Mouse (Mus musculus): ENCODE results near the gene Srr. TPM values are rescaled to one million over a fixed set of nuclear protein-coding genes. Genes with fewer than 3 reads are reported as not detected.

Gene Srr
- polyA plus RNA-seq, 1 experiment from 2014 or later: 49.9 TPM

DNA sequence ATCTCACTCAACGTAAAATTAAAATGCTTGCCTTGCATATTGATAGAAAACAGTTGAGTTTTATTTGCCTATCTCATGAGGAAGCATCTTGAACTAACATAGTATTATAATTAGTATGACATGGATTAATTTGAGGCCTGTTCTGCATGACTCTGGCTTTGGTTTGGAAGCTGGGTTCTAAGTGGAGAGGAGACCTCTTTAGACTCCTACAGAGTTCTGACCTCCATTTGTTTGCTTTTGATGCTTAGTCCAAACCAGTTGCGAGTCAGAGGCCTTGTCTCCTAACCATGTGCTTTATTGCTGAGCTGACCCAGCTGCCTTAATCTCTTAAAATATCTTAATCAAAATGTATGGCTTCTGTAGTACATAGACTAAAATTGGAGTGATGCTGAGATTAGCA lies 31.9 kb upstream of the Srr start:
- H3K9ac ChIP-seq (replicated peaks; ENCODE audit: low read length): no peak overlapping the region
- ATAC-seq (ENCODE audit: low FRiP score, low TSS enrichment) (no peak), DNase-seq (no peak)
- H3K9me3 ChIP-seq (ENCODE audit: control insufficient read depth, low read length): no peaks in the 10 kb centered on the region
- H3K4me2 ChIP-seq (ENCODE audit: low read length): no peak overlapping the region
- H3K4me3 ChIP-seq (replicated peaks; ENCODE audit: low read depth, low read length): no peak overlapping the region
- H3K27ac ChIP-seq (replicated peaks; ENCODE audit: low read depth, low read length): no peak overlapping the region
- no peaks in the 10 kb centered on the region for H3K4me1 ChIP-seq (ENCODE audit: control insufficient read depth, insufficient read depth, low read length)
- H3K27me3 ChIP-seq (ENCODE audit: control insufficient read depth, insufficient read depth, low read length): no peaks in the 10 kb centered on the region
- WGBS: 94% methylated on average over 2 of the region's 2 CpGs
- peaks cover 22% of the 10 kb centered on the region for H3K36me3 ChIP-seq (ENCODE audit: control insufficient read depth, insufficient read depth, low read length)

DNA sequence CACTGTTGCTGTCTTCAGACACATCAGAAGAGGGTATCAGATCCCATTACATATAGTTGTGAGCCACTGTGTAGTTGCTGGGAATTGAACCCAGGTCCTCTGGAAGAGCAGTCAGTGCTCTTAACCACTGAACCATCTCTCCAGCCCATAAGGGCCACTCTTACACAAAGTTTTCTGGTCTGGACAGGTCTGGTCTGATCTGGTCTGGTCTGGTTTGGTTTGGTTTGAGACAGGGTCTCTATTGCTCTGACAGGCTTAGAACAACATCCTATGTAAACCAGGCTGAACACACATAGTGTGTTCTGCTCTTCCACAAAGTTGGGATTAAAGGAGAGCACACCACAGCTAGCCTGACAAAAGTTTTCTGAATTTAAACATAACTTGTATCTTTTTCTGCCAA lies 30.3 kb upstream of the Srr start:
- H3K4me1 ChIP-seq (ENCODE audit: control insufficient read depth, insufficient read depth, low read length): no peaks in the 10 kb centered on the region
- DNase-seq (no peak), ATAC-seq (ENCODE audit: low FRiP score, low TSS enrichment) (no peak)
- no peaks in the 10 kb centered on the region for H3K27me3 ChIP-seq (ENCODE audit: control insufficient read depth, insufficient read depth, low read length)
- no peak overlapping the region for H3K27ac ChIP-seq (replicated peaks; ENCODE audit: low read depth, low read length)
- H3K36me3 ChIP-seq (ENCODE audit: control insufficient read depth, insufficient read depth, low read length): peaks cover 26% of the 10 kb centered on the region
- H3K9me3 ChIP-seq (ENCODE audit: control insufficient read depth, low read length): no peaks in the 10 kb centered on the region
- H3K4me2 ChIP-seq (ENCODE audit: low read length): no peak overlapping the region
- H3K4me3 ChIP-seq (replicated peaks; ENCODE audit: low read depth, low read length): no peak overlapping the region
- no peak overlapping the region for H3K9ac ChIP-seq (replicated peaks; ENCODE audit: low read length)

DNA sequence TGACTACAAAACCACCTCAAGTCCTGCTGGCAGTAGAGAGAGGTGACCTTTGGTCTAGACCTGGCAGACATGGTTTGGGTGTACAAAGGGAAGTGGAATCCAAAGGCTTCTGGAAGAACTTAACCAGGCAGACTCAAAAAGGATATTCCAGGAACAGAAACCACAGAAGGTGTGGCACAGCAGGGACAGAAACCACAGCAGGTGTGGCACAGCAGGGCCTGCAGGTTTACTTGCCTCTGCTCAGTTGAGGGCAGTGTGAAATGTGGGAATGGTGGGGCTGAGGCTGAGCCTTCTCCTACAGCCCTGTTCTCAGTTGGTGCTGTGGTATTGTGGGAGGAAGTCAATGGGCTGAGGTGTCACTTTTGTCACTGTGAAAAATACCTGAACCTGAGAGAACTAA lies 29.2 kb upstream of the Srr start:
- no peak for ATAC-seq (ENCODE audit: low FRiP score, low TSS enrichment)
- H3K27me3 ChIP-seq (ENCODE audit: control insufficient read depth, insufficient read depth, low read length): no peaks in the 10 kb centered on the region
- H3K9me3 ChIP-seq (ENCODE audit: control insufficient read depth, low read length): no peaks in the 10 kb centered on the region
- H3K36me3 ChIP-seq (ENCODE audit: control insufficient read depth, insufficient read depth, low read length): peaks cover 26% of the 10 kb centered on the region
- H3K4me2 ChIP-seq (ENCODE audit: low read length): no peak overlapping the region
- H3K4me1 ChIP-seq (ENCODE audit: control insufficient read depth, insufficient read depth, low read length): no peaks in the 10 kb centered on the region
- DNase-seq: no peak
- H3K4me3 ChIP-seq (replicated peaks; ENCODE audit: low read depth, low read length): no peak overlapping the region
- no peak overlapping the region for H3K9ac ChIP-seq (replicated peaks; ENCODE audit: low read length)
- H3K27ac ChIP-seq (replicated peaks; ENCODE audit: low read depth, low read length): no peak overlapping the region

DNA sequence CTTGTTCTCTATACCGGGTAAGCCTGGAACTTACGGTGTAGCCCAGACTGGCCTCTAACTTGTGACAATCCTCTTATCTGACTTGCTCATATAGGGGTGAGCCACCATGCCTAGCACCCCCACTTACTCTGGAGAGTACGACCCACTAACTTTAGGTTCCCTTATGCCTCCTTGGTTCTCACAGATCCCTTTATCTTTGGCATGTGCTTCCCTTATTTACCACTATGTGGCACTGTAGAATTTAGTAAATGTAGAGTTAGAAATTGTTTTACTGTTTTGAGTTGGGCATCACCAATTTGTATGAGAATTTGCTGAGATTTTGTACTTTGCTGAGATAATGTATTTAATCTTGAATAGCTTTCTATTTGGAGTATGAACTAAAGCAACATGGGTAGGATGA lies 20.6 kb upstream of the Srr start:
- H3K4me1 ChIP-seq (ENCODE audit: control insufficient read depth, insufficient read depth, low read length): no peaks in the 10 kb centered on the region
- ATAC-seq (ENCODE audit: low FRiP score, low TSS enrichment) (no peak), DNase-seq (peak; percentile 83)
- H3K36me3 ChIP-seq (ENCODE audit: control insufficient read depth, insufficient read depth, low read length): peaks cover 45% of the 10 kb centered on the region
- H3K4me3 ChIP-seq (replicated peaks; ENCODE audit: low read depth, low read length): no peak overlapping the region
- H3K9me3 ChIP-seq (ENCODE audit: control insufficient read depth, low read length): no peaks in the 10 kb centered on the region
- 78% methylated on average over 3 of the region's 3 CpGs for WGBS
- no peak overlapping the region for H3K27ac ChIP-seq (replicated peaks; ENCODE audit: low read depth, low read length)
- no peaks in the 10 kb centered on the region for H3K27me3 ChIP-seq (ENCODE audit: control insufficient read depth, insufficient read depth, low read length)
- H3K9ac ChIP-seq (replicated peaks; ENCODE audit: low read length): no peak overlapping the region
- H3K4me2 ChIP-seq (ENCODE audit: low read length): no peak overlapping the region

- Histone ChIP-seq H3K9ac (replicated peaks; ENCODE audit: low read length) (no peak overlapping the region), H3K9me3 (ENCODE audit: control insufficient read depth, low read length) (no peaks in the 10 kb centered on the region), H3K4me2 (ENCODE audit: low read length) (no peak overlapping the region), H3K27me3 (ENCODE audit: control insufficient read depth, insufficient read depth, low read length) (no peaks in the 10 kb centered on the region), H3K36me3 (ENCODE audit: control insufficient read depth, insufficient read depth, low read length) (peaks cover 48% of the 10 kb centered on the region), H3K27ac (replicated peaks; ENCODE audit: low read depth, low read length) (no peak overlapping the region), H3K4me1 (ENCODE audit: control insufficient read depth, insufficient read depth, low read length) (peaks cover 12% of the 10 kb centered on the region), H3K4me3 (replicated peaks; ENCODE audit: low read depth, low read length) (no peak overlapping the region)
- 92% methylated on average over 7 of the region's 7 CpGs for WGBS
- no peak for ATAC-seq (ENCODE audit: low FRiP score, low TSS enrichment)
- DNase-seq: no peak
Measured at GRCm38 (mm10) chr11:74930391-74930790, 4.6 kb upstream of the Srr start.

DNA sequence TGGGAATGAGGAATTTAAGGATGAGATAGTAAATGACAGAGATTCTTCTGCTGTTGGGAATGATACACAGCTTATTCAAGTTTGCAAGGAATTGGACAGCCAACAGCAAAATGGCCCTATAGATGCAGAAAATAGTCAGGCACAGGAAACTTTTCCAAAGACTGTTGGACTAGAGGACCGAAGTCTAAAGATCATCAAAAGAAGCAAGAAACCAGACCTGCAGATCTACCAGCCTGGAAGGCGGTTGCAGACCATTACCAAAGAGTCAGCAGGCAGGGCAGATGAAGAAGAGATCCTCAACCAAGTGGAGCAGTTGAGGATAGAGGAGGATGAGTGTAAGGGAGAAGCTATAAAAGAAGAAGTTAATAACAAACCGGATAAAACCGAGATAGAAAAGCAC lies 3.4 kb upstream of the Srr start:
- Histone ChIP-seq H3K9me3 (ENCODE audit: control insufficient read depth, low read length) (no peaks in the 10 kb centered on the region), H3K9ac (replicated peaks; ENCODE audit: low read length) (no peak overlapping the region), H3K36me3 (ENCODE audit: control insufficient read depth, insufficient read depth, low read length) (peaks cover 35% of the 10 kb centered on the region), H3K27me3 (ENCODE audit: control insufficient read depth, insufficient read depth, low read length) (no peaks in the 10 kb centered on the region), H3K4me1 (ENCODE audit: control insufficient read depth, insufficient read depth, low read length) (peaks cover 16% of the 10 kb centered on the region), H3K4me2 (ENCODE audit: low read length) (no peak overlapping the region), H3K27ac (replicated peaks; ENCODE audit: low read depth, low read length) (no peak overlapping the region), H3K4me3 (replicated peaks; ENCODE audit: low read depth, low read length) (no peak overlapping the region)
- DNase-seq: no peak
- 90% methylated on average over 4 of the region's 4 CpGs for WGBS
- no peak for ATAC-seq (ENCODE audit: low FRiP score, low TSS enrichment)

DNA sequence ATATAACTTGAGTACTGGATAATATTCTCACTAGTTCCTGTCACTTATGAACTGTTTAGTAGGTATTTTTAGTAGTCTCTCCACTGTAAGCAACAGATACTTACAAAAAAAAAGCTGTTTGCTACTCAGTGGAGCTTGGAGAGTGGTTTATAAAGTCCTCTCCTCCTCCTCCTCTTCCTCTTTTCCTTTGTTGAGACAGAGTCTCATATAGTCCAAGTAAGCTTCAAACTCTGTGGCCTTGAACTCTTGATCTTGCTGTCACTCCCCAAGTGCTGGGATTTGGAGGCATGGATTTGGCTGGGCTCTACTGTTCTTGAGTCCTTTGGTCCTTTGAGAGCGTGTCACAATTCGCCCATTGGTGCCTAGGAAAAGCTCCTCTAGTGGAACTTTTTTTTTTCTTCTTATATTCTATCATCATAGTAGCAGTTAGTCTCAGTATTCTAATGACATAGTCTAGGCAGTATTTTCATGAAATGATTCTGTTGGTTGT lies 1.5 kb upstream of the Srr start:
- Histone ChIP-seq H3K27me3 (ENCODE audit: control insufficient read depth, insufficient read depth, low read length) (no peaks in the 10 kb centered on the region), H3K27ac (replicated peaks; ENCODE audit: low read depth, low read length) (no peak overlapping the region), H3K4me2 (ENCODE audit: low read length) (peak overlapping the region; percentile 73; the same call in 1 of the 2 replicates), H3K4me1 (ENCODE audit: control insufficient read depth, insufficient read depth, low read length) (peaks cover 16% of the 10 kb centered on the region), H3K4me3 (replicated peaks; ENCODE audit: low read depth, low read length) (no peak overlapping the region), H3K36me3 (ENCODE audit: control insufficient read depth, insufficient read depth, low read length) (peaks cover 17% of the 10 kb centered on the region), H3K9ac (replicated peaks; ENCODE audit: low read length) (no peak overlapping the region), H3K9me3 (ENCODE audit: control insufficient read depth, low read length) (no peaks in the 10 kb centered on the region)
- no peak for ATAC-seq (ENCODE audit: low FRiP score, low TSS enrichment)
- no peak for DNase-seq
- WGBS: 89% methylated on average over 2 of the region's 2 CpGs

DNA sequence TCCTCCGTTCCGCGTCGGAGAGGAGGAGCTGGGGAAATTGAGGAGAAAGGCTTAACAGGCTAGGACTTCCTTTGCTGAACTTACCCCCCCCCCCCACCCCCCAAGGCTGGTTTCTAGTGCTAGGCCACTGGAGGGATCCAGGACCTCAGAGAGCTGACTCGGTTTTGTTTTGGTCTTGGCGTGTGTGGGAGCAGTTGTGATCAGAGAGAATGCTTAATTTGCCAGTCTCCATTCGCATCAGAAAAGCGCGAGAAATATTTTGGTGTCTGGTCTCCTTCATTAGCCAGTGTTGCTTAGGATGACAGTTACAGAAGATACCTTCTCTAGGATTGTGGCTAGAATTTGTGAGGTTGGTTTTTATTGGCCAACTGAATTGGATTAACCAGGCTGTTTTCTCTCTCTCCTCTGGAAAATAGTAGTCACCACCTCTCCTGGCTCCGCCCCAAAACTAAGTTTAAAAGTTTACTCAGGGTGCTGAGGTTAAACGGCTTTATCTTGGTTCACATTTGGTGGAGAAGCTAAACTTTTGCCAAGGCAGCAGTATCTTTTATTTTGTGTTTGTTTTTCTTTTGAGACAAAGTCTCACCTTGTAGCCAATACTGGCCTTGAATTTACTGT lies 749 bp upstream of the Srr start:
- WGBS: 9% methylated on average over 11 of the region's 11 CpGs
- ATAC-seq (ENCODE audit: low FRiP score, low TSS enrichment): no peak; the same call in 1 of the 2 replicates

GRCm38 (mm10) chr11:74924149-74924548 lies 1.6 kb downstream of the Srr start:
- DNase-seq: peak; percentile 11
- 69% methylated on average over 4 of the region's 4 CpGs for WGBS
- H3K4me3 ChIP-seq (replicated peaks; ENCODE audit: low read depth, low read length): no peak overlapping the region

More for the DNA sequence above, 749 bp upstream of the Srr start:
- Histone ChIP-seq H3K4me1 (ENCODE audit: control insufficient read depth, insufficient read depth, low read length) (peaks cover 16% of the 10 kb centered on the region), H3K9ac (replicated peaks; ENCODE audit: low read length) (peak overlapping the region; percentile 85), H3K27me3 (ENCODE audit: control insufficient read depth, insufficient read depth, low read length) (no peaks in the 10 kb centered on the region), H3K9me3 (ENCODE audit: control insufficient read depth, low read length) (no peaks in the 10 kb centered on the region), H3K36me3 (ENCODE audit: control insufficient read depth, insufficient read depth, low read length) (peaks cover 11% of the 10 kb centered on the region), H3K4me3 (replicated peaks; ENCODE audit: low read depth, low read length) (peak overlapping the region; percentile 89), H3K4me2 (ENCODE audit: low read length) (peak overlapping the region; percentile 73), H3K27ac (replicated peaks; ENCODE audit: low read depth, low read length) (peak overlapping the region; percentile 98)
- peak; percentile 29 for DNase-seq

More at GRCm38 (mm10) chr11:74924149-74924548, 1.6 kb downstream of the Srr start:
- no peak overlapping the region for H3K9ac ChIP-seq (replicated peaks; ENCODE audit: low read length)
- ATAC-seq (ENCODE audit: low FRiP score, low TSS enrichment): no peak
- no peak overlapping the region for H3K4me2 ChIP-seq (ENCODE audit: low read length)
- H3K27me3 ChIP-seq (ENCODE audit: control insufficient read depth, insufficient read depth, low read length): no peaks in the 10 kb centered on the region
- no peak overlapping the region for H3K27ac ChIP-seq (replicated peaks; ENCODE audit: low read depth, low read length)
- H3K9me3 ChIP-seq (ENCODE audit: control insufficient read depth, low read length): no peaks in the 10 kb centered on the region
- H3K4me1 ChIP-seq (ENCODE audit: control insufficient read depth, insufficient read depth, low read length): peaks cover 16% of the 10 kb centered on the region
- peaks cover 8% of the 10 kb centered on the region for H3K36me3 ChIP-seq (ENCODE audit: control insufficient read depth, insufficient read depth, low read length)
